Mouse (Mus musculus): ENCODE data around the gene Trpc6.
A peak's percentile ranks its signal among the peaks of the same experiment; 100 is the strongest.

The Trpc6 gene

GRCm38 (mm10) chr9:8544041-8544794 lies at the start of gene Trpc6:
Gene Trpc6 (plus strand): TSS chr9:8544142.
- peak; percentile 29 for DNase-seq (ENCODE audit: low read depth, low spot score)

GRCm38 (mm10) chr9:8520911-8521310 lies 23.0 kb upstream of the Trpc6 start:
- no peak for DNase-seq (ENCODE audit: low read depth, low spot score)

GRCm38 (mm10) chr9:8533670-8534069 lies 10.3 kb upstream of the Trpc6 start:
- no peak for DNase-seq (ENCODE audit: low read depth, low spot score)

- DNase-seq (ENCODE audit: low read depth, low spot score) = no peak
Observed at GRCm38 (mm10) chr9:8545236-8545635, 1.3 kb downstream of the Trpc6 start.

GRCm38 (mm10) chr9:8558574-8558973 lies 14.6 kb downstream of the Trpc6 start:
- DNase-seq (ENCODE audit: low read depth, low spot score) = no peak

GRCm38 (mm10) chr9:8592618-8593017 lies 48.7 kb downstream of the Trpc6 start:
- DNase-seq (ENCODE audit: low read depth, low spot score) = no peak

DNA sequence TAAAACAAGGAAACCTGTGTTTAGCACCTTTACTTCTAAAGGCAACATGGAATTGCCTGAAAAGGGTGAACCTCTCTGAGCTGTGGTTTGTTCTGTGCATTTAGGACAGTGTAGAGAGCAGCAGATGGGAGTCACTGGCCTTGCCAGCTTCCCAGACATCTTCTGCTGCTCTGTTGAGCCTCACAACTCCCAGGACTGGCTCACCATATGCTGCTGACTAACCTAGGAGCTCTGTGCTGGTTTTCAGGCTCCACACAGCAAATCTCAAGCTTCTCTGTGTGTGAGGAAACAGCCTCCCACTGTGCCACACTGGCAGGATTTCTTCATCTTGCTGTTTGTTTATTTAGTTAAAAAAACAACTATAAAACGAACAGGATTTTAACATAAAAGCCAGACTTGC lies 53.1 kb downstream of the Trpc6 start:
- DNase-seq (ENCODE audit: low read depth, low spot score) = no peak

DNA sequence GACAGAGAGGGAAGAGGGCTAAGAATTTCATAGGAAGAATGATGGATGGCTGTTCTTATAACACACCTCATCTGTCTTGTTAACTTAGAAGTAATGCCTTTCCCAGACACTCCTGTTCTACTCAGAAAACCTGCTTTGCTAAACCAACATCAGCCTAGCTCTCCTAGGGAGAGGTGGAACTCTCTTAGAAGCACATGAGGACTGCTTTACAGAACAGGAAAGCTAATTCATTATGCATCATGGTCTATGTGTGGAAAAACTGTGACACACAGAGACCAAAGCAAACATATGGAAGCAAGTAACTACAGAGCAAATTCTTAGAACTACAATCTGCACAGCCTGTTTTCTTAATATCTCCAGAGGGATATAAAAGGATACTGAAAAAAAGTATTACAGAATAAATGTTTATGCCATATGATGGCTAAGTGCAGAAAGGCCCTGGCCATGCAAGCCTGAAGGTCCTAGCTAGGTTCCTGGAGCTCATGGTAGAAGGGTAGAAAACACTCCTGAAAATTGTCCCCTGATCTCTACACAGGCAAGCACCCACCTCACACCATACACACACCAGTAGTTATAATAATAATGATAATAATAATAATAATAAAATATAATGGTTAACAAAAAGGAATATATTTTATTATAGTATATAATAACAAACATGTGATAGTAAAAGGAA lies 63.0 kb downstream of the Trpc6 start:
- DNase-seq (ENCODE audit: low read depth, low spot score) = no peak

GRCm38 (mm10) chr9:8634344-8634743 lies 90.4 kb downstream of the Trpc6 start:
- no peak for DNase-seq (ENCODE audit: low read depth, low spot score)

DNA sequence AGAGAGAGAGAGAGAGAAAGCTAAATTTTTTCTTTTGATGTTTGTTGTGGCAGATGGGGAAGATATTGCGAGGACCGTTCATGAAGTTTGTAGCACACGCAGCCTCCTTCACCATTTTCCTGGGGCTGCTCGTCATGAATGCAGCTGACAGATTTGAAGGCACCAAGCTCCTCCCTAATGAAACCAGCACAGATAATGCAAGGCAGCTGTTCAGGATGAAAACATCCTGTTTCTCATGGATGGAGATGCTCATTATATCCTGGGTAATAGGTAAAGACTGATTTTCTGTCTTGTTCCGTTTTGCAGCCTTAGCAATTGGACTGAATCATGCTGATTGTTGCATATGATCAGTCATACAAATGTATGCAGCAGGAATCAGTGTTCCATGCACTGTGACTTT lies 99.5 kb downstream of the Trpc6 start:
- DNase-seq (ENCODE audit: low read depth, low spot score) = no peak

DNA sequence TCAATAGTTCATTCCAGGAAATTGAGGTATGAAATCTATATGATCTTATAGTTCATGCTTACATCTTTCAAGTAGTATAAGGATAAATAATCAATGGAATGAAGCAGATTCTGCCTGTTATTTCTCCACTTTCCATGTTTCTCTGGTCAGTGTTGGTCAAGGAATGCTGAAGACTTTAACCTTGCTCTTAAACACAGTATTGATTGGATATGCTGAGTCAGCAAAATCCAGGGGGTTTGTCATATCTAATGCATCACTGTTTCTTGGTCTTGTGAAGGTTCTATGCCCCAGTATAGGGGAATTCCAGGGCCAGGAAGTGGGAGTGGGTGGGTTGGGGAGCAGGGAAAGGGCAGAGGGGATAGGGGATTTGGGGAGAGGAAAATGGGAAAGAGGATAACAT lies 111.4 kb downstream of the Trpc6 start:
- no peak for DNase-seq (ENCODE audit: low read depth, low spot score)

GRCm38 (mm10) chr9:8672944-8673343 lies 129.0 kb downstream of the Trpc6 start:
- DNase-seq (ENCODE audit: low read depth, low spot score) = no peak

DNA sequence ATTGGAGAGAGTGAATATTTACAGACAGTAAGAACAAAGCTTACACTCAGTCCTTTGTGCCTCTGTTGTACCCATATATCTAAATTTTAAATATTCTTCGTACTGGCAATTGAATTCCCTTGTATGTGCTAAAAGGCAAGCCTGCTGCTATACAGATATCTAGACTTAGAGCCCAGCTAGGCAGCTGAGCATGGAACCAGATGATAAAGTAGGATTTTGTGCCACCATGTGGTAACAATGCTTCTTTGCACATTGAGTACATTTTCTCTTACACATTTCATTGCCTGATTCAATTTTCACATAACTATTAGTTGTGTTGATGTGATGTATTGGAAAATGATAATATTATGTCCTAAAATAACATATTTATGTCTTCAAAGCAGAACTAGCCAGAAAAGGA lies 132.7 kb downstream of the Trpc6 start:
- DNase-seq (ENCODE audit: low read depth, low spot score) = peak; percentile 23

- no peak for DNase-seq (ENCODE audit: low read depth, low spot score)
Observed at GRCm38 (mm10) chr9:8693177-8693576, 149.2 kb downstream of the Trpc6 start.

- DNase-seq (ENCODE audit: low read depth, low spot score) = peak; percentile 72
Observed at GRCm38 (mm10) chr9:8700669-8701068, 156.7 kb downstream of the Trpc6 start.

- no peak for DNase-seq (ENCODE audit: low read depth, low spot score)
Observed at GRCm38 (mm10) chr9:8703516-8703915, 159.6 kb downstream of the Trpc6 start.

DNA sequence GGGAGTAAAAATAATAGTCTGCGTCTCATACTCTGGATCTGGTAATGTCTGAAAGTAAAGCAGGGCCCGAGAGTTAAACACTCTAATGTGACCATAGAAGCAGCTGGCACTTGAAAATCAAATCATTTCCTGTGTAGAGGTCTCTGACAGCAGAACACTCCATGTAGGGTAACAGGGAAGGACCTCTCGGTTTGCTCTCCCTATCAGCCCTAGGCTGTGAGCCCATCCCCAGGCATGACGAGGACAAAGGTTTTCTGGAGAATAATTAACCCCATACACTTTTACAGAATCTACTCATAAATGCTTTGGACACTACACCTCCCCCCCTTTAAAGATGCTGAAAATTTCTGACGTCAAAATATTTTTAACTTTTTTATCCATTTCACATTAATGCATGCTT lies 160.0 kb downstream of the Trpc6 start:
- DNase-seq (ENCODE audit: low read depth, low spot score) = no peak

- no peak for DNase-seq (ENCODE audit: low read depth, low spot score)
Observed at GRCm38 (mm10) chr9:8710052-8710739, 166.3 kb downstream of the Trpc6 start.

GRCm38 (mm10) chr9:8719017-8719416 lies 175.1 kb downstream of the Trpc6 start:
- no peak for DNase-seq (ENCODE audit: low read depth, low spot score)

GRCm38 (mm10) chr9:8729056-8729455 lies 185.1 kb downstream of the Trpc6 start:
- DNase-seq (ENCODE audit: low read depth, low spot score) = no peak
